Mouse (Mus musculus) large intestine, adult 2 months (tissue): ENCODE results near the gene Grk5. TPM values are rescaled to one million over a fixed set of nuclear protein-coding genes. Genes with fewer than 3 reads are reported as not detected.

Experiments used
- DNase-seq: peaks from one replicate; pipeline ENCODE4 v3.0.0-alpha.2; 2012; ENCODE audit warnings: low read depth, low spot score
- WGBS: fragments of 180-500 bp; shearing (Covaris S2); methylation state at CpG from one replicate; pipeline ENCODE4 v1.1.7; 2018; 5-methylcytosine and 5-hydroxymethylcytosine counted together
- polyA plus RNA-seq: library from polyadenylated mRNA; depleted of rRNA; stranded (reverse); fragments of >200 nt; gene quantifications from 2 replicates; pipeline ENCODE4 v1.2.3, GENCODE M21; 2012

Gene Grk5
- polyA plus RNA-seq, 1 experiment = 1.6 TPM

DNA sequence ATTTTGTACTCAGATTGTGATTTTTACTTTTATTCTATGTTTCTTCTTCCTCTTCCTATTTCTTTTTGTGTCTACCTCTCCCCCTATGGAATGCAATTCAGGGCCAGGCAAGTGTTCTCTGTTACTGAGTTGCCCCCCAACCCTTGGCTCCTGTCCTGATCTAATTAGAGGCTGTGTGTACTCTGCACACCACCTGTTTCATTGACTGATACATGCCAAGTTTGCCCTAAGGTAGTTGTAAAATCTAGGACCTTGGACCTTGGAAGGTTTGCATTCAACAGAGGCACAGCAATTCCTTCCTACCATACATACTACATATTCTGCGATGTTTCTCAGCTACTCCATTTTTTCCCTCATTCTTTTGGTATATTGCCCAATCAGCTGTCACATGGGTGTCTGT lies 78.4 kb downstream of the Grk5 start:
- WGBS = 40% methylated on average over 1 of the region's 1 CpGs
- DNase-seq = peak; percentile 48

DNA sequence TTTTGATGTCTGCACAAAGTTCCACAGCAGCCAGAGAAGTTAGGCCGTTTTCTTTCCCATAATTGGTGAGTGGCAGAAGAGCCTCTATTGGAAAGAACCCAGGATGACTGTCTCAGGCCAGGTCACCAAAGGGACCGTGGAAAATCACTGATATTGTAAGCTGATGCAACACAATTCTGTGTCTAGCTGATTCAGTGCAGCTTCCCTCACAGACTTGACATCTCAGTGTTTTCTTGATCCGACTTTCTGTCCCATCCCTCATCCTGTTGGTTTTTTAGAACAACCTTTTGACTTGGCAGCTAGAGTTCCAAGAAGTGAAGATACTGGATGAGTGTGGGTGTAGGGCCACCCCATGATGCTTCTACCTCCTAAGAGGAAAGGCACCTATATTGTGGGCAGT lies 80.9 kb downstream of the Grk5 start:
- WGBS = 71% methylated on average over 3 of the region's 3 CpGs

DNA sequence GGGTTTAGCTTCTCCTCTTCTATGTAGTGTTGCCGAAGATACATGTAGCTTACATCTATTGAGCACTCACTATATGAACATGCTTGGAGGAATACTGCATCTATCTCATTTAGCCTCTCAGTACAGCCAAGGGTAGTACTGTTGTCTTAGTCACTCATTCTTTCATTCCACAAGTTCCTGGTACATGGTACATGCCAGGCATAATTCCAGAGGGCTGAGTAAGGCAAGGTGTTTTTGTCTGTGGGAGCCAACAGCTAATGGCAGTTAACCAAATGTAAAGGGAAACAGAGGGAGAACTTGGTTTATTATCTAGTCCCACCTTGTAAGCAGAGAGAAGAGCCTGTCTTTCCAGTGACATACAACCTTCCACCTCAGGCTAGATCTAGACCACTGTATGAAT lies 82.0 kb downstream of the Grk5 start:
- WGBS = 93% methylated on average over 1 of the region's 1 CpGs

More for the DNA sequence above, 80.9 kb downstream of the Grk5 start:
- DNase-seq = no peak

DNA sequence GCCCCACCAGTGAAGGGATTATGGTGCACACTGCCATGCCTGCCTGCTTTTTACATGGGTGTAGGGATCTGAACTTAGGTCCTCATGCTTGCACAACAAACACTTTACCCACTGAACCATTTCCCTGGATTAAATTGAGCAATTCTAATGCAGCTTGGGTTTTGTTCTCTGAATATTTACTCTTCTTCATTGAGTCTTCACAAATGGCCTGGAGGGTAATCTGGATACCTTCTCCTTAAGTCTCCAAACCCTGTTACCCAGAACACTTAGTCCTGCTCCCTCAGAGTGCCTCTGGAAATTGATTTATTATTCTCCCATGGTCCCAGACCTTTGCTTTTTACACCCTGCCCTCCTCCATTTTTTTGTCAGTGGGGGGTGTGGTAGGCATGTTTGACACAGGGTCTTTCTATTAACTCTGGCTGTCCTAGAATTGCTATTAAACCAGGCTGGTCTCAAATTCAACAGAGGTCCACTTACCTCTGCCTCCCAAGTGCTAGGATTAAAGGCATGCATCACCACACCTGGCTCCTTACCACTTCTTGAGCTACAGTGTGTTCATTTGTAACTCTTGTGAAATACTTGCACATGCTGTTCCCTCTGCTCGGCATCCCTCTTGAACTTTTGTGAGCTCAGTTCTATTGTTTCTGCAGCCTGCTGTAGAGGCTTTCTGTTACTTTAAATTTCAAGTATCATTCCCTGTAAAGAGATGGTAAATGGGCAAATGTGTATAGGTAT lies 82.9 kb downstream of the Grk5 start:
- 83% methylated on average over 1 of the region's 1 CpGs for WGBS
- DNase-seq = no peak

More for the DNA sequence above, 82.0 kb downstream of the Grk5 start:
- DNase-seq = no peak

DNA sequence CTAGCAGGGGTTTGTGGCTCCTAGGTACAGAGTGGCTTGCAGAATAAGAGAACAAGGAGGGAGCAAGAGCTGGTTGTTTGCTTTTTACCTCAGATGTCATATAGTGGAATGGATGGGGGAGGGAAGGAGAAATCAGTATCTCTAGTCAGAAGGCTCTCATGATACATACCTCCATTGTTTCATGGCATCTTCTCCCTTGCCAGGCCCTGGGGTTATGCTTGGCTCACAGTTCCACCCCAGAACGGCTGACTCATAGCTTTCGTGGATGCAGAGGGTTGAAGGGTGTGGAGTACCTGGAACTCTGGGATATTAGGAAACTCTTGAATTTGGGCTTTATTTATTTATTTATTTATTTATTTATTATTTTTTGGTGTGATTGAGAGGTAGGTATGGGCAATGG lies 84.0 kb downstream of the Grk5 start:
- DNase-seq = no peak
- 91% methylated on average over 2 of the region's 2 CpGs for WGBS

DNA sequence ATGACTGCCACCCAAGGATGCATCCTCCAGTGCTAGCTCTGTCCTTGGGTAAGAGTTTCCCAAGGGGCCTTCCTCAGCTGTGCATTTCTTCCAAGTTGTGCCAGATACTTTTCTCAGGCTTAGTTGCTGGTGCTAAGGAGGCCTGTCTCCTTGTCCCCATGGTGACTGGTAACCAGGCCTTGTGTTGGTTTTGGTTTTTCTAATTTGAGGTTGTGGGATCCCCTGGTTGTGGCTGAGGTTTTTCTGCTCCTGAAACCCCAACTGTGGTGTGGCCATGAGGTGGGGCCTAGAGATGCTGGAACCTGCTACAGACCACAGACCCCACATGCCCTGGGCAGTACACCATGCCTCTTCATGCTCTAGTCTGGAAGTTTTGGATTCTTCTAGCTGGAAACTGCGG lies 90.0 kb downstream of the Grk5 start:
- DNase-seq = no peak
- 79% methylated on average over 1 of the region's 1 CpGs for WGBS

DNA sequence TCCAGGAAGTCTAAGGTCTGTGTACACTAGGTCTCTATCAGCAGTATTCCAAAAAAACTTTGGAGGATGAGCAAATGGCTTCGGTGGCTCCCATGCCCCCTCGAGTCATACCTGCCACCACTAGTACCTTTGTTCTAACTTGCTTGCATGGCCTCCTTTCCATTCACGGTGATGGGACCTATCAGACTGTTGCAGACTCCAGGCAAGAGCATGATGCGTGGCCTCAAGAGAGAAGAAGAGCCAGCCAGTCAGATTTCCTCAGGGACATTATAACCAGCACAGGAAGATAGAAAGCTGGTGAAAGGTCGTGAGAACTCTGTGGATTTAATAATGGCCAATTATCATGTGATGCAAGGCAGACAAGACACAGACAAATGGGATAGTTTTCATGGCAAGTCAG lies 91.8 kb downstream of the Grk5 start:
- WGBS = 86% methylated on average over 5 of the region's 5 CpGs
- DNase-seq = no peak

DNA sequence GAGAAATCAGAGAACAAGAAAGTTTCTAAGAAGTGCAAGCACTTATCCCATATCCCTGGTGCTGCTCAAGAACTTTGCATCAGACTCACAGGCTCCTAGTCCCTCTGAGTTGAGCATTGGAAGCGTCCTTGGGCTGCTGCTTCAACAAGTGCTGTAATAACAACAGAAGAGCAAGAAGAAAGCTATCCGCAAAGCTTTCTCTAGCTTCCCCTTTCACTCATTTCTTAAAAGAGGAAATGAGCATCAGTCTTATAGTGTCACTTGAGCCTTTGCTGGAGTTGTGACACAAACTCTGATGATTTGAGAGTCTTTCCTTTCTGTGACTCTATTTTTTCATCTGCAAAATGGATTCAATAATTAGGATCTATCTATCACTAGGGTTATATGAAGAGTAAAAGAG lies 92.3 kb downstream of the Grk5 start:
- WGBS = 78% methylated on average over 2 of the region's 2 CpGs
- DNase-seq = no peak

DNA sequence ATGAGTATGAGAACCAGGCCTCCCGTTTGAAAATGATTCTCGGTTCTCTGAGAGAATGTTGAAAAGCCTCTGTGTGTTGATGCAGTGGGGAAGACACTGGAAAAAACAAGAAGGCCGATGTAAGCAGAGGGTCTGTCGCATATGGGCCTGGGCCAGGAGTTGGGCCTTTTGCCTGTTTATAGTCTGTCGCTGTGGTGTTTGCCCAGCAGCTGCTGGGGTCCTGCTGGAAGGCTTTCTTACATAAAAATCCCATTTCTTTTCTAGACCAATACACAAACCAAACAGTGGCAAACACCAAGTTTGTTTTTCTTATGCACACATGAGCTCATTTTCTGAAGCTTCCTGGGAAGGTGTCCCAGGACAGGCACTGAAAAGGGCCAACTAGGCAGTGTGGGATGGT lies 100.2 kb downstream of the Grk5 start:
- no peak for DNase-seq
- 77% methylated on average over 5 of the region's 5 CpGs for WGBS

DNA sequence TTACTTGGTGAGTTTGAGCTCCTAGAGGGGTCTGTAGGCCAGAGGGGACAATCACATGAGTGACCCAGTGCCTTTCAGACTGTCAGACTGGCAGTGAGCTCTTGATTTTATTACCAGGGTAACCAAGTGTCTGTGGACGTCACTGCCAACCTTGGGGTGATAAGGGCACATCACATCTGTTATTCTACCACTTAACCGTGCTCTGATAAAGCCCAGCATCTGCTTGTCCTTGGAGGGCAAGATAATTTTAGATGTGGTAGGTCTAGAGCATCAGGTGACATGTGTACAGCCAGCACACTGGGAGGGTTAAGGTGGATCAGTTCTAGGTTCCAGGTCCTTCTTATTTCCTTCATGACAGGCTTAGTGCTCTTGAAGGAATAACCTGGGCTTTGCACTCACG lies 104.7 kb downstream of the Grk5 start:
- WGBS = 67% methylated on average over 3 of the region's 3 CpGs
- no peak for DNase-seq

DNA sequence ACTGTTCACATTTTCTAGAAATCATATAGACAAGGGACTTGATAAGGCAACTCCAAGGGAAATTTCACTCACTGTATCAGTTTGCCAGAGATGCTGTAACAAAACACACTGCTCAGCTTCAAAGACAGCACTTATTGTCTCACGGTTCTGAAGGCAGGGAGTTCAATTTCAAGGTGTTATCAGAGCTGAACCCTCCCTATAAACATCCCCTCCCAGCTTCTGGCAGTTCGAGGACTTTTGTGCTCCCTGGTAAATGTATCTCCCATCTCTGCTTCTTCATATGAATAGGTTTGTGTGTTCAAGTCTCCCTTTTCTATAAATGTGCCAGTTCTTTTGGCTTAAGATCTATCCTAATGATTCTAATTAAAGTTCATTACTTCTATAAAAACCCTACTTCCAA lies 105.3 kb downstream of the Grk5 start:
- WGBS = 51% methylated on average over 2 of the region's 2 CpGs
- no peak for DNase-seq

DNA sequence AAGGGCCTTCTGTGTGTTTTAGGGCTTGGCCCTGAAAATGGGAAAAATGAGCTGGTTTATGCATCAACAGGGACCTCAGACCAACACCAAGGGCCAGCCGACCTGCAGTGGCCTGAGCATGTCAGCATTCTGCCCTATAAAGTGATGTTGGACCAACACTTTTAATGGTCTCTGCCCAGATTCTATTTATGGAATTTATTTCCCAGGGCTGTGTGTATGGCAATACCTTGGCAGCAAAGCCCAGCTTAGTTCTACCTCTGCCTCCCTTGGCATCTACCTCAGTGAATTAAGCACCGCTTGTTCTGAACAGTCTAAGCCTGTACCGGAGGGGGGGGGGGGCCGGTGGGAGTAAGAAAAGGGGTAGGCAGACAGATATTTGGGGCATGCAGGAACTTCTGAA lies 108.2 kb downstream of the Grk5 start:
- WGBS = 85% methylated on average over 4 of the region's 4 CpGs
- DNase-seq = no peak

DNA sequence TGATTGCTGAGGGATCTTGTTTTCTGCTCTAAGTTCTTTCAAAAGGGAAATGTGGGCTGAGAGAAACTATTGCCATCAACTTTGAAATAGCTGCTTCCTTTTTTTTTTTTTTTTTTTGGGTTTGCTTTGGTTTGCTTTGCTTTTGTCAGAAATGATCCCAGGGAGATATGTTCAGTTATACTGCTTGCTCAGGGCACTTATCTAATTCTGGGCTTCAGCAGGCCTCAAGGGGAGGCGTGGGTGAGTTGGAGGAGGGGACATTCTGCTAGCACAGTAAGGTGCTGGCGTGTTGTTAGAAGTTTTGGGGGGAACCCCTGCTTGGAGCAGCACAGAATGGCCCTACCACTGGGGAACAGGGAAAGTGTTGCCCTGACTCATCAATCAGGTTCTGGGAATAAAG lies 110.1 kb downstream of the Grk5 start:
- WGBS = 96% methylated on average over 2 of the region's 2 CpGs
- DNase-seq = no peak

DNA sequence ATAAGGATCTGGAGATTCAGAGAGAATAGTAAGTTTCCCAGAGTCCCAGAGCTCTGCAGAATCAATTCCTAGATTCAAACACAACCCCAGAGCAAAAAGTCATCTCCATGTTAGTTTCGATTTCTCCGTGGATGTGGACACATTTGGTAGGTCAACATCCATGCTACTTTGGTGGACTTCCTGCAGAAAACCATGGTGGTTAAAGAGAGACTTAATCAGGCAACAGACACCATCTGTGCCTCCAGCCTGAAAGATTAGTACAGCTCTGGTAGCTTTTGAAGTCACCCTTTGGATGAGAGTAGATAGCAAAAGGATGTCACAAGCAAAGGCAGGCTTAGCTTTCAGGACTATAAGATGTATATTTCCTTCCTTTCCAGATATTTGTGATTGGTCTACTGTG lies 111.4 kb downstream of the Grk5 start:
- no peak for DNase-seq

DNA sequence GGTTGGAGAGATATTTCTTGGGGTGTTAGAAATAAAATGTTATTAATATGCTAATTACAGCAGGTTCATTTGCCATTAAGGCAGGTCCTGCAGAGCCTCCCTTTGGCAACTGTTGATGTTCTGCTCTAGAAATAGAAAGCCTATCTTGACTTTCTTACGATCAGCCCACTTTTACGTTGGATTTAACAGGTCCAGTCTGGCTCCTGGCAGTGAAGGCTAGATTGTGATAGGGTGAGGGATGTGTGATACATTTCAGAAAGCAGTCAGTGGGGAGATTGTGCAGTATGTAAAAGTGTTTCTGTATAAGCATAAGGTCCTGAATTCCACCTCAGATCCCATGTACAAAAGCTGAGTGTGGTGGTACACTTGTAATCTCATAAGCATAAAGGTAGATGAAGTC lies 119.7 kb downstream of the Grk5 start:
- no peak for DNase-seq
- WGBS = 73% methylated on average over 2 of the region's 2 CpGs

More for the DNA sequence above, 111.4 kb downstream of the Grk5 start:
- WGBS = 90% methylated on average over 2 of the region's 2 CpGs

DNA sequence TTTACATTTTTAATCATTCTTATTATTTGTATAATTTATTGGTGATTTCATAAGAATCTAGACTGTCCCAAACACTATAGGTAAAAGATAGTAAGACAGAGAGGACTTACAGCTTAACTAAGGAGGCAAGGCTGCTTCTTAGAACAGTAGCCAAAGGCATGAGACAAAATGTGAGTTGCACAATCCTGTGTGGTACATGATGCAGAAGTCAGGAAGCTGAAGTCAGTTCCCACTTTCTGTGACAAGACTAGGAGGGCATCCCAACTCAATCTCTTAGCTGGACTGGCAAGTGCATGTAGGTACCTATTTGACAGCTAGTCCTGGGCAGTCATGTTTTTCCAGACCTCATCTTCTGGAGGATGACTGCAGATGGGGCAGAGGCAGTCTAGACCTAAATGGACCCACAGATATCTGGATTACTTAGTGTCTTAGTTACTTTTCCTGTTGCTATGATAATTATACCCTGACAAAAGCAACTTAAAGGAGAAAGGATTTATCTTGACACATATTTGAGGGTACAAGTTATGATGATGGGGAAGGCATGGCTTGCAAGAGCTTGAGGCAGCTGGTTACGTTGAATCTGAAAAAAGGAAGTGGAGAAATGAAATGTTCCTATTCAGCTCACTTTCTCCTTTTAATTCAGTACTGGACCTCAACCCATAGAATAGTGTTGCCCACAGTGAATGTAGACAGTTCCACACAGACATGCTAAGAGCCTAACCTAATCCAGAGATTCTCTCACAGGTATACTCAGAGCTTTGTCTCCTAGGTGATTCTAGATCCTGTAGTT lies 128.1 kb downstream of the Grk5 start:
- 81% methylated on average over 1 of the region's 1 CpGs for WGBS
- DNase-seq = no peak

DNA sequence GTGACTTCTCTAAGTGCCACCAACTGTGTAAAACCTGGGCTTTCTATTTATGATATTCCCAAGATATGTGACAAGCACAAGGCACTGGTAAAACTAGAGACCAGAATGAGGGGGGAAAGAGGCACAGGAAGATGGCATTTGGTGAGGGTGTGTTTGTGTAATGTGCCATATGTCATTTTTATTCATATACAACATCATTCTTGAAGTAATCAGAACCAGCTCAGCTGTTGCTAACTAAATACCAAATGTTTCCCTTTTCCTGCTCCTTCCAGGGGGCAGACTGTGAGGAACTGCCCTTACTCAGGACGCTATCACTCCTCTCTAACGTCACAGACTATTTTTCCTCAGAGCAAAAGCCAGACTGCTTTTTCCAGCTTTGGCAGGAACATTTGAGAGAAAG lies 132.0 kb downstream of the Grk5 start:
- no peak for DNase-seq
- 56% methylated on average over 2 of the region's 2 CpGs for WGBS

DNA sequence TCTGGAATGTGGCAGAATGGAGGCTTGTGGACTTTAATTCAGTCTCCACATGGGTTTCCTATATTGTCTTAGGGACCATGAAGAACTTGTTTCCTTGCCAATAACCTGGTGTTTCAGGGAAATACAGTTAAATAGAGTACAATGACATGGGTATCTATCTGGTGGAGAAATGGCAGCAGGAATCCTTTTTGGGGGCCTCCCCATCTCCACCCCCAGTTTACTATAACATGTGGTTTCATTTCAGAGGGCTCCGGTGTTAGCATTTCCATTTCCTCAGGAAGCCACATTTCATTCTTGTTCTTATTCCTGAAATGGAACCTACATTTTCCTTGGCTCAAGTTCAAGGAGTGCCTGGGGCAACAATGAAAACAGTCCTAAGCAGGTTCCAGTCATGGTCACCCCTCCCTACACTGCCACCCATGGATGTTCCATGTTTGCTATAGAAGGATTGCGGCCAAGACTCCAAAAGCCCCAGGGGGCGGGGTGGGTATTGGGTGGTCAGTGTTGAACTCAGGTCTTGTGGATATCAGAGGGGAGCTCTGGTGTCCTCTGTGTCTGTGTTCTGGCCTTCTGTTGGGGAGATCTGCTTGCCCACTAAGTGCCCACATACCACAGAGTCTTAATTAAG lies 132.5 kb downstream of the Grk5 start:
- WGBS = 69% methylated on average over 3 of the region's 3 CpGs
- no peak for DNase-seq

DNA sequence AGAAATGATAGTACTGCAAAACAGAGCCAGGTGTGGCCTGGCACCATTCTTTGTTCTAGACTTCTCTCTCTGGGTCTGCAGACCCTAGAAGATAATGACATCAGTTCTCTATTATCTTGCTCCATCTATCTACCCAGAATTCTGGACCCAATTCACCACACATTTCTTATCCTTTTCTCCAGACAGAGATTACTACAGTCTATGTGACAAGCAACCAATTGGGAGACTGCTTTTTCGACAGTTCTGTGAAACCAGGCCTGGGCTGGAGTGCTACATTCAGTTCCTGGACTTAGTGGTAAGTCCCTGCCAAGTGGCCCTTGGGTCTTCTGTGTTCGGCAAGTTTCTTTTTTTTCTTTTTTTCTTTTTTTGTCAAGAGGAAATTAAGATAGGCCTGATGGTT lies 142.0 kb downstream of the Grk5 start:
- WGBS = 67% methylated on average over 2 of the region's 2 CpGs
- no peak for DNase-seq

DNA sequence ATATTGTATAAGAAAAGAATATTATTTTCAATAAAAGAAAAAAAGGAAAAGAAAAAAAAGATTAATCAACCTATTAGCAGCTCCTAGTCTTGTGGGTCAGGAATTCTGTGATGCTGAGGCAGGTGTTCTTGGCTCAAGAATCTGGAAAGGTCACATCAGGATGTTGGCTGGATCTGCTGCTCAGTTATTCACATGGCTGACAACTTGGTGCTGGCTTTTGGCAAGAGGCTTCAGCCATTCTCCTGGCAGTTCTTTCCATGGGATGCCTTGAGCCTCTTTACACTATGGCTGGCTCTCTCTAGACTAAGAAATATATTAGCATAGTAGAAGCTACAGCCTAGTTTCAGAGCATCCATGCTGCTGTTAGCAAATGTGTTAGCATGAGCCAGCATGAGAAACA lies 149.6 kb downstream of the Grk5 start:
- DNase-seq = no peak

DNA sequence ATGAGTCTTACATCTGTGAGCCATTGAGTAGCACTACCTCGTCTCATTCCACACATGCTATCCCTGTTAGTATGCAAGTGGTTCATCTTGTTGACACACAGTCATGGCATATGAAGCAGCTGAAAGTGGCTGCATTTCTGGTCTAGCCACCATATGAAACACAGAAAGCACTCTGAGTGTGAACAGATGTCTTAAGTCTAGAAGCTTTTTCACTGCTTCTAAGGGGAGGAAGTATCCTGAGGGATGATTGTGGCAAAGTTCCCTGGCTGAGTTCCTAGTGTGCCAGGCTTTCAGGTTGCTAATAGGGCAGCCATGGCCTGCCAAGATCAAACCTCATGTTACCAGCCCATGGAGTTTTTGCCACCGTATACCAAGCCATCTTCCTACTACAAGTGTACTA lies 159.1 kb downstream of the Grk5 start:
- no peak for DNase-seq
- WGBS = 81% methylated on average over 2 of the region's 2 CpGs
